Mouse (Mus musculus): Measurements from ENCODE around the gene Ifi203. TPM values are rescaled to one million over a fixed set of nuclear protein-coding genes. Genes with fewer than 3 reads are reported as not detected.

The Ifi203 gene
- polyA plus RNA-seq (2017; shearing (Covaris generic)) = 508 TPM

GRCm38 (mm10) chr1:173941924-173942779 is at the start of gene Ifi203, which contains the start of gene Mndal:
Ifi203 (minus strand) TSS chr1:173942672.
Mndal (minus strand) TSS chr1:173942491.

GRCm38 (mm10) chr1:173982694-173983305 is 40.3 kb upstream of the Ifi203 start, which contains the start of gene Ifi202b:
Ifi202b (minus strand) TSS chr1:173982744.

GRCm38 (mm10) chr1:173912548-173913255 is 29.8 kb downstream of the Ifi203 start, which contains the start of gene Ifi211:
Ifi211 (minus strand) TSS chr1:173913046.

Other genes with a start within 250 kb of the Ifi203 start
- 0.15 TPM for gene Ifi207, start 200.9 kb downstream of the Ifi203 start, polyA plus RNA-seq (2017; shearing (Covaris generic))
- 1.9 TPM for gene Ifi204, start 175.7 kb downstream of the Ifi203 start, polyA plus RNA-seq (2017; shearing (Covaris generic))
- 3.9 TPM for gene Ifi211, start 29.6 kb downstream of the Ifi203 start, polyA plus RNA-seq (2017; shearing (Covaris generic))
- gene Mndal, start 181 bp downstream of the Ifi203 start, polyA plus RNA-seq (2017; shearing (Covaris generic)) = 575 TPM
- not detected for gene Ifi202b, start 40.1 kb upstream of the Ifi203 start, polyA plus RNA-seq (2017; shearing (Covaris generic))
- 0.45 TPM for gene Ifi205, start 89.1 kb upstream of the Ifi203 start, polyA plus RNA-seq (2017; shearing (Covaris generic))
- not detected for gene Olfr433, start 98.0 kb upstream of the Ifi203 start, polyA plus RNA-seq (2017; shearing (Covaris generic))
- gene Olfr432, start 106.5 kb upstream of the Ifi203 start, polyA plus RNA-seq (2017; shearing (Covaris generic)) = not detected
- not detected for gene Olfr430, start 123.9 kb upstream of the Ifi203 start, polyA plus RNA-seq (2017; shearing (Covaris generic))
- gene Olfr429, start 141.7 kb upstream of the Ifi203 start, polyA plus RNA-seq (2017; shearing (Covaris generic)) = not detected
- gene Olfr427, start 154.2 kb upstream of the Ifi203 start, polyA plus RNA-seq (2017; shearing (Covaris generic)) = not detected
- not detected for gene Olfr231, start 178.5 kb upstream of the Ifi203 start, polyA plus RNA-seq (2017; shearing (Covaris generic))
- gene Olfr424, start 188.8 kb upstream of the Ifi203 start, polyA plus RNA-seq (2017; shearing (Covaris generic)) = not detected
- not detected for gene Olfr420, start 213.0 kb upstream of the Ifi203 start, polyA plus RNA-seq (2017; shearing (Covaris generic))
- 0.22 TPM for gene Spta1, start 230.1 kb upstream of the Ifi203 start, polyA plus RNA-seq (2017; shearing (Covaris generic))

All from activated CD4-positive, CD25-positive, alpha-beta regulatory T cell, adult 9 weeks (primary cell).